Mouse (Mus musculus) stomach, embryonic 15.5 days (tissue): ENCODE results near the gene Rnf169. TPM values are rescaled to one million over a fixed set of nuclear protein-coding genes. Genes with fewer than 3 reads are reported as not detected.

Experiments used
- ATAC-seq: fragments of 200-750 bp; cut with Nextera tagmentation; 2 replicates; pipeline ENCODE4 v1.8.0; 2017; ENCODE audit warnings: low read depth, moderate number of reproducible peaks, moderate TSS enrichment; ENCODE audit not compliant: insufficient read depth, low FRiP score
- H3K27ac ChIP-seq: fragments of 300-500 bp; sonication (generic); 2 replicates; pipeline ENCODE4 v1.5.1; 2015; ENCODE audit warnings: mild to moderate bottlenecking, inconsistent platforms
- H3K27me3 ChIP-seq: fragments of 300-500 bp; sonication (generic); replicated peaks from 2 replicates; pipeline ENCODE4 v1.6.1; 2015; ENCODE audit warnings: inconsistent platforms
- H3K36me3 ChIP-seq: fragments of 300-500 bp; sonication (generic); 2 replicates; pipeline ENCODE4 v1.6.1; 2015; ENCODE audit warnings: inconsistent platforms
- H3K4me1 ChIP-seq: fragments of 300-500 bp; sonication (generic); 2 replicates; pipeline ENCODE4 v1.6.1; 2015; ENCODE audit warnings: inconsistent platforms
- H3K4me2 ChIP-seq: fragments of 300-500 bp; sonication (generic); 2 replicates; pipeline ENCODE4 v1.6.1; 2015; ENCODE audit warnings: mild to moderate bottlenecking, inconsistent platforms
- H3K4me3 ChIP-seq: fragments of 300-500 bp; sonication (generic); replicated peaks from 2 replicates; pipeline ENCODE4 v1.5.1; 2015; ENCODE audit warnings: inconsistent platforms
- H3K9ac ChIP-seq: fragments of 300-500 bp; sonication (generic); 2 replicates; pipeline ENCODE4 v1.6.1; 2015; ENCODE audit warnings: inconsistent platforms
- H3K9me3 ChIP-seq: fragments of 300-500 bp; sonication (generic); 2 replicates; pipeline ENCODE4 v1.6.1; 2016; ENCODE audit warnings: inconsistent platforms
- WGBS: fragments of 180-500 bp; shearing (Covaris S2); methylation state at CpG from one replicate; pipeline ENCODE4 v1.1.7; 2015; 5-methylcytosine and 5-hydroxymethylcytosine counted together
- polyA plus RNA-seq: library from polyadenylated mRNA; unstranded; fragments of >200 nt; fragmentation: Nextera tagmentation; extraction: Ambion mirVana; gene quantifications from 2 replicates; pipeline ENCODE4 v1.2.1, GENCODE M21; 2015

Gene Rnf169
- polyA plus RNA-seq, 1 experiment from 2014 or later: 4.8 TPM

DNA sequence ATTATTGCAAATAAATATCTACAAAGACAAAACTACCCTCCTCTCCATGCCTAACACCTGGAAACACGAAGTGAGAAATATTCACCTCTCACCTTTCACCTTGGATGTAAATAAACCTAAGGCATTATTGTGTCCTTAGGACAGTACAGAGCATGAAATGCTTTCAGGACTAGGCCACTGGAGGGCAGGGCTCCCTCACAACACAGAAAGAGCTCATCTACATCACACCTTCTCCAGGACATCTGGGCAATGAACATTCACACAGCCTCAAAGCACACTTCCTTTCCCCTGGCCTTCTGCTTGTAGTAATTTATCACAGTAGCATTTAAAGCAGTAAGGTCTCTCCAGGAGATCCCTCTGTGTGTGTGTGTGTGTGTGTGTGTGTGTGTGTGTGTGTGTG lies 44.5 kb downstream of the Rnf169 start:
- no peak overlapping the region for H3K4me3 ChIP-seq
- no peaks in the 10 kb centered on the region for H3K4me1 ChIP-seq
- H3K36me3 ChIP-seq: peaks cover 23% of the 10 kb centered on the region

DNA sequence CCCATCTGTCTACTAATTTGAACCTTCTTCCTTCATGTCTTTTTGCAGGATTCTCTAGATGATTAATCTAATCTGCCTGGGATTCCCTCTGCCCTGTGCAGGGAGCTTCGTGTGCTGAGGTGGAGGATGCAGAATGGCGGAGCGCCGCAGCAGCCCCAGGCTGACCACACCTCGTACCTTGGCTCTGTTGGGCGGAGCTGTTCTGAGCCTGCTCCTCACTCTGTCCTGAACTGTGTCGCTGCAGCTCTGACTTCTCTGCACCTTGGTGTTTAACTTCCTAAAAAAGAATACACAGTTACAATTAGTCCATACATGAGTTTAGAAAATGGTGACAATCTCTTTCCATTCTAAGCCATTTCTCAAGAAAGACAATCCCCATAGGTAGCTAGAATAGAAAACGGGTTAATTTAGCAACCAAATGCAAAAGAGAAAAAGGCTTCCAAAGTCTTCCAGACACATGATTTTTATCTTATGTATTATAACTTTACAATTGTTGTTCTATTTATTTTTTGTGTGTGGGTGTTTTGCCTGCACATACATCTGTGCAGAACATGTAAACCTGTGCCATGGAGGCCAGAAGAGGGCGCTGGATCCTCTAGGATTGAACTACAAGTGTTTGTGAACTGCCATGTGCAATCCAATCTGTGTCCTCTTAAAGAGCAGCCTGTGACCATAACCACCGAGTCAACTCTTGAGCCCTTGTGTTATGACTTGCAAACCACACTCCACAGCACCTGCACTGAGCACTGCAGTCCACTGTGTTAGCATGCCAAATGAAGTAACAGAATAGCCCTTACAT lies 53.1 kb downstream of the Rnf169 start:
- ATAC-seq: no peak
- 75% methylated on average over 10 of the region's 10 CpGs for WGBS

More for the DNA sequence above, 44.5 kb downstream of the Rnf169 start:
- Histone ChIP-seq H3K9ac (no peak overlapping the region), H3K27ac (no peak overlapping the region), H3K27me3 (no peaks in the 10 kb centered on the region), H3K9me3 (no peaks in the 10 kb centered on the region), H3K4me2 (no peak overlapping the region)
- 70% methylated on average over 1 of the region's 1 CpGs for WGBS
- no peak for ATAC-seq

DNA sequence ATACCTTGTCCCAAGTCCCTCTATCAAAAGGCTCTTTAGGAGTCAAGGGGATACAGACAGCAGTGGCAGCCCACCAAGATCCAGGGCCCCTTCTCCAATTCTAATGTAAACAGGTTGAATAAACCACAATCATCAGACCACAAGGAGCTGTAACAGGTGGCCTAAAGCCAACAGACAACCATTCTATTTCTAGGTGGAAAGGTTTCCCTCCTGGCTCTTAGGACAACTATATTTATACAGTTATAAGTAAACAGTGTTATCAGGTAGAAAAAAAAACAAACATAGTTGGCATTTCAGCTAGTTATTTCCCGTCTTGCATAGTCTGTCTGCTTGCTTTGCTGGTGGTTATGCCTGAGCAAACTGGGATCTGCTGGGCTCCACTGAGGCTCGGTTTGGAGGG lies 59.8 kb downstream of the Rnf169 start:
- Histone ChIP-seq H3K27ac (no peak overlapping the region), H3K4me1 (peaks cover 16% of the 10 kb centered on the region), H3K9ac (no peak overlapping the region), H3K27me3 (peaks cover 21% of the 10 kb centered on the region), H3K4me2 (no peak overlapping the region), H3K9me3 (no peaks in the 10 kb centered on the region), H3K4me3 (no peak overlapping the region), H3K36me3 (peaks cover 19% of the 10 kb centered on the region)
- ATAC-seq: no peak
- WGBS: 44% methylated on average over 2 of the region's 2 CpGs

More for the DNA sequence above, 53.1 kb downstream of the Rnf169 start:
- Histone ChIP-seq H3K4me2 (no peak overlapping the region), H3K9me3 (no peaks in the 10 kb centered on the region), H3K4me1 (no peaks in the 10 kb centered on the region), H3K36me3 (peaks cover 35% of the 10 kb centered on the region), H3K4me3 (no peak overlapping the region), H3K9ac (no peak overlapping the region), H3K27ac (no peak overlapping the region), H3K27me3 (no peaks in the 10 kb centered on the region)

DNA sequence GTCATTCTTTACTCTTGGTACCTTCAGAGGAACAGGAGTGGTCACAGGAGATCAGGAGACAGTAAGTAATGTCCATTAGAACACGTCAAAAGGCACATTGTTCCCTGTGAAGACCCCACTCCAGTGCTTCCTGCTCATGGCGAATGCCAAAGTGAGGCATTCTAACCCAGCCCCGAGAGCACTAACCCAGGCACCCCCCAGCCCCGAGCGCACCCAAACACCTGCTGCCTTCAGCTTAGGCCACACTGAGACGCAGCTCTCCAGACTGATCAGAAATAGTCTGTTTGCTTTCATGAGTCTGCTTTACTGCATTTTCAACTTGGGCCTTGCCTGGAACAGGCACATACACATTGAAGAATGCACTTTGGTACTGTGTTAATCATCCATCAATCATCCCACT lies 60.3 kb downstream of the Rnf169 start:
- Histone ChIP-seq H3K4me3 (no peak overlapping the region), H3K27ac (no peak overlapping the region), H3K9me3 (no peaks in the 10 kb centered on the region), H3K36me3 (peaks cover 16% of the 10 kb centered on the region), H3K4me1 (peaks cover 16% of the 10 kb centered on the region), H3K27me3 (peaks cover 21% of the 10 kb centered on the region), H3K4me2 (no peak overlapping the region), H3K9ac (no peak overlapping the region)
- 79% methylated on average over 6 of the region's 6 CpGs for WGBS
- no peak for ATAC-seq

DNA sequence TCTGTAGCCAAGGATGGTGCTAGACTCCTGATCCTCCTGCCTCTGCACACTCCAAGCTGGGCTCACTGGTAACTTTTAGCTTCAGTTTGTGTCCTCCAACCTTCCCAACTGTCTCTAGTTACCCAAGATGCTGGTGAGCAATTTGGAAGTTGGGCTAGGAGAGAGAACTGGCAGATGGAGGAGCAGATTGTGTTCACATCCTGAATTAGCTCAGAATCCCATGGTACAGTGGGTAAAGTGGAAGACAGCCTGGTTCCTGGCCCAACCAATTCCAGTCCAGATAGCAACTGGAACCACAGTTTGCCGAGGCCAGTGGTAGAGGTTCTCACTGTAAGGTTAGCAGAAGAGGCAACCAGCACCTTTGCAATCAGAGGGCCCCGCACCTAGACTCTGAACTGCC lies 61.1 kb downstream of the Rnf169 start:
- Histone ChIP-seq H3K36me3 (peaks cover 8% of the 10 kb centered on the region), H3K9ac (no peak overlapping the region), H3K27ac (no peak overlapping the region), H3K4me1 (peaks cover 16% of the 10 kb centered on the region), H3K9me3 (no peaks in the 10 kb centered on the region), H3K4me3 (no peak overlapping the region), H3K27me3 (peaks cover 21% of the 10 kb centered on the region), H3K4me2 (no peak overlapping the region)
- ATAC-seq: no peak
- WGBS: 82% methylated on average over 2 of the region's 2 CpGs

DNA sequence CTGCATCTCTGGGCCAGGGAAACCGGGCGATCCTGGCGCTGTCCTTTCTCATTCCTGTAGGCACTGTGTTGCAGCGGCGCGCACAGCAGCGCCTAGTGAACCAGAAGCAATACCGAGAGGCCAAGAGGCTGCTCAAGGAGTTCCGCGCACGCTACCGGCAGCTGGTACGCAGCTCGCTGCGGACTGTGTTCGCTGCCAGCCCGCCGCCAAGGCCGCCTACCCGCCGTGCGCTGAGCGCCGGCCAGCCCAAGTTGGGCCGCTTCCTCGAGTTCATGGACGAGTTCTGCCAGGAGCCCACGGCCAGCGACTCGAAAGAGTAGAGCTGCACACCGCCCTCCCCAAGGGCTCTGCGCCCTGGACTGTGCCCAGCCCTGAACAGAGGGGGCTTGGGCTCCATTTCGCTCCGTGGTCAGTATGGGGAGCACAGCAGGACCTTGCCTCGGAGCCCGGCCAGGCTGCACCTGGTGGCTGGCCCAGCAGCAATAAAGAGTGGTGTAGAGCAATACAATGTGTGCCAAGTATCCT lies 62.9 kb downstream of the Rnf169 start:
- Histone ChIP-seq H3K4me1 (peaks cover 16% of the 10 kb centered on the region), H3K36me3 (no peaks in the 10 kb centered on the region), H3K4me3 (peak overlapping the region; percentile 35), H3K27ac (no peak overlapping the region), H3K9me3 (no peaks in the 10 kb centered on the region), H3K27me3 (peaks cover 21% of the 10 kb centered on the region), H3K9ac (no peak overlapping the region), H3K4me2 (peak overlapping the region; percentile 87)
- WGBS: 3% methylated on average over 36 of the region's 36 CpGs
- peak; percentile 25; the same call in 1 of the 2 replicates for ATAC-seq

DNA sequence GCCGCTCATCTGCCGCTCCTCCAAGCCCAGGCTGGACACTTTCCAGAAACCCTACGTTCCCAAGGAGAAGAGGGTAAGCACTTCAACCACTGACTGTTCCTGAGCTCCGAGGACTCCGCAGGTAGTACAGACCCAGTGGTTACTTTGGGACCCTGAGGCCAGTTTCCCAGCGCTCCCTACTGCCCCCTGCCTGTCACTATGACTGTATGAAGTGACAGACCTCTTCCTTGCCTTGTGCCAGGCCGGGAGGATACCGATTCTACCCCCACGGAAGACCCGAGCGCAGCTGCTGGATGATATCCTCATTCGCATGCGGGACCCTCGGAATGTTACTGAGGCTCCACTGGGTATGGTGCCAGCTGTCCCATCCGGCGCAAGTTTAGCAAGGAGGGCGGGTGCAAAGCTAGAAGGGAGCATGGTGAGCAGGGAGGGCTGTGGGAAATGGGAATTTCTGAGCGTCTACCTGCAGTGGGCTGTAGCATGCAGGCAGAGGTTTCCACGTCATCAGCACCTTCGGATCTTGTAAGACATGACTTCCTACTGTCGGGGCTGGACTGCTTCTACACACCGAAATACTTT lies 63.4 kb downstream of the Rnf169 start:
- Histone ChIP-seq H3K4me2 (peak overlapping the region; percentile 87), H3K4me1 (peaks cover 16% of the 10 kb centered on the region), H3K36me3 (no peaks in the 10 kb centered on the region), H3K27me3 (peaks cover 21% of the 10 kb centered on the region), H3K27ac (no peak overlapping the region), H3K9ac (no peak overlapping the region), H3K9me3 (no peaks in the 10 kb centered on the region), H3K4me3 (peak overlapping the region; percentile 35)
- WGBS: 5% methylated on average over 22 of the region's 22 CpGs
- ATAC-seq: no peak; the same call in 1 of the 2 replicates

DNA sequence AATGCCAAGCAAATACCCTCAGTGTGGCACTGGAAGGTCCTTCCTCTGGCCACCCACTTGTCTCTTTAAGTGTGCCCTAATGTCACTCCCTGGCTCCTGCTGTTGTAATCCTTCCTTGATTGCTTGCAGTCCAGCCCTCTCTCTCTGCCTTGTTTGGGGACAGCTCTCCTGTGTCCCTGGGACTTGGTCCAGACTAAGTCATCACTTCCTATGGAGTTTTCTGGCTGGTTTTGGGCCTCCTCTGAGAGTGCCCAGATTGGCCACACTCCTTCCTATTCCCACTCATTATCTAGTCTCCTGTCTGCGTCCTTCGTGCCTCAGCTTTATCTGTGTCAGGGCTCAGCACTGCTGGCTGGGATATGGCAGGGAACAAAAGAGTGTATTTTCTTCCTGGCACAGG lies 64.7 kb downstream of the Rnf169 start:
- Histone ChIP-seq H3K9ac (no peak overlapping the region), H3K36me3 (no peaks in the 10 kb centered on the region), H3K9me3 (no peaks in the 10 kb centered on the region), H3K4me3 (no peak overlapping the region), H3K27me3 (peaks cover 21% of the 10 kb centered on the region), H3K27ac (no peak overlapping the region), H3K4me2 (no peak overlapping the region), H3K4me1 (peaks cover 16% of the 10 kb centered on the region)
- ATAC-seq: no peak
- WGBS: 85% methylated on average over 2 of the region's 2 CpGs

DNA sequence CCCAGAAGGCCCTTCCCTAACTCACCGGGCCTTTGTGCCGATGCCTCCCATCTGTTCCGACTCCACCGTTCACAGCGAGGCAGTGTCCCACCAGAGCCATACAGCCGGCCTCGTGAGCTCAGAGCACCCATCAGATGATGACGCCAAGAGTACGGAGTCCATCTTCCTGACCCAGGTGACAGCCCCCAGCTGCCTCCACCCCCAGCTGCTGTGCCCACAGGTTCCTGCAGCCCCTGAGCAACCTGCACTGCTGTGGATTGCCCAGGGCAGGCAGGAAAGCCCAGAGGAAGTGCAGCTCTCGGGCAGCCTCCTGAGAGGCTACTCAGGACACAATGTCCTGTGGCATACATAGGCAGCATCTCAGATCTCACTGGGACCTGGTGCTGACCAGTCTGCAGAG lies 65.9 kb downstream of the Rnf169 start:
- 74% methylated on average over 10 of the region's 10 CpGs for WGBS
- H3K4me2 ChIP-seq: no peak overlapping the region
- H3K36me3 ChIP-seq: no peaks in the 10 kb centered on the region
- ATAC-seq: no peak
- no peaks in the 10 kb centered on the region for H3K9me3 ChIP-seq
- H3K27me3 ChIP-seq: peaks cover 21% of the 10 kb centered on the region
- H3K4me3 ChIP-seq: no peak overlapping the region
- no peak overlapping the region for H3K27ac ChIP-seq
- H3K9ac ChIP-seq: no peak overlapping the region
- peaks cover 16% of the 10 kb centered on the region for H3K4me1 ChIP-seq

DNA sequence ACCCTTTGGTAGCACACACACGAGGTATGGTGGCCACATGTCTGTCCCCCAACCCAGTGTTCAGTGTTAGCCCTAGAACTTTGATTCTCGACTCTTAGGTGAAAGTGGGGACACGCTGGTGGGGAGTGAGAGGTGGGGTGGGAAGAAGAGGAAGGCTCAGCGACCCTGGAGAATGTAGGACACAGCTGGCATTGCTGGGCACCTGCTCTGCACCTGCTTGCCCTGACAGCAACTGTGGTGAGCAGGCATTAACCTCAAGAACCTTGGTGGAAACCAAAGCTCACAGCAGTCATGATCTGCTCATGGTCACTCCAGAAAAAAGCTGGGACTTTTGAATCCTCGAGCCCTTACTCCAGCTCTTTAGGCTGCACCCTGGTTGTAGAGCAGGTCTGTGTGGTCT lies 69.2 kb downstream of the Rnf169 start:
- no peak for ATAC-seq
- WGBS: 79% methylated on average over 5 of the region's 5 CpGs

DNA sequence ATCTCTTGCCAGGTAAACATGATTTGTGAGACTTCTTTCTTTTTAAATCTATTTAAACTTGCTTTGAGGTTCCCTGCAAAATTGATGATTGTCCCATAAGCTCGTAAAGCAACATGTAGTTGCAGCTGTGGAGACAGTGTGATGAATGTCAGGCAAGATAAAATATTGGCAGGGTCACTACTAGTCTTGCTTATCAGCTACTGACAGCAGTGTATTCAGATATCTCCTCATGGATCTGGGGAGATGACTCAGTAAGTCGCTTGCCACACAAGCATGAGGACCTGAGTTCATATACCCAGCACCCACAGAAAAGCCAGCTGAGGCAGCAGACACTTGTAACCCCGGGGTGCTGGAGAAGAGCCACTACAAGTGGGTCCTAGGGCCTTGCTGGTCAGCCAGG lies 72.8 kb downstream of the Rnf169 start:
- Histone ChIP-seq H3K9ac (no peak overlapping the region), H3K4me3 (no peak overlapping the region), H3K27ac (no peak overlapping the region), H3K36me3 (no peaks in the 10 kb centered on the region), H3K4me1 (no peaks in the 10 kb centered on the region), H3K4me2 (no peak overlapping the region), H3K27me3 (no peaks in the 10 kb centered on the region), H3K9me3 (no peaks in the 10 kb centered on the region)
- 52% methylated on average over 3 of the region's 3 CpGs for WGBS
- ATAC-seq: no peak

More for the DNA sequence above, 69.2 kb downstream of the Rnf169 start:
- no peak overlapping the region for H3K4me2 ChIP-seq
- no peaks in the 10 kb centered on the region for H3K36me3 ChIP-seq
- no peak overlapping the region for H3K4me3 ChIP-seq
- no peak overlapping the region for H3K27ac ChIP-seq
- H3K9ac ChIP-seq: no peak overlapping the region
- peaks cover 4% of the 10 kb centered on the region; the same call in 1 of the 2 replicates for H3K27me3 ChIP-seq
- no peaks in the 10 kb centered on the region for H3K9me3 ChIP-seq
- no peaks in the 10 kb centered on the region for H3K4me1 ChIP-seq

DNA sequence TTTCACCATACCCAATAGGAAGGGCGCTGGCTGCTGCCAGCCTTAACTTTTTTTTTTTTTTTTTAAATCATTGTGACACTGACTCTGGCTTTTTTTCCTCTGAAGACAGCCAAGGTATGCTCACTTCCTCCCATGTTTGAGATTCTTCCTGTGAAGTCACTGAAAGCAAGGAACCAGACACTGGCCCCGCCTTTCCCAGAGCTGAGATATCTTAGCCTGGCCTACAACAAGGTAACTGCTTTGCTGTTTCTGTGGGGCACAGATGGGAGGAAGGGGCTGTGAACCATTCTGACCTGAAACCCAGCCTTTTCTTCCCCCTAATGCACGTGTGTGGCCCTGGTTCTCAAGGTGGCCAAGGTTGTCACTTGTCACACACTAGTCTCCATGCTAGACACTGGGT lies 73.9 kb downstream of the Rnf169 start:
- 80% methylated on average over 3 of the region's 3 CpGs for WGBS

More for the DNA sequence above, 73.9 kb downstream of the Rnf169 start:
- no peaks in the 10 kb centered on the region for H3K36me3 ChIP-seq
- no peaks in the 10 kb centered on the region for H3K4me1 ChIP-seq
- no peak overlapping the region for H3K27ac ChIP-seq
- H3K9ac ChIP-seq: no peak overlapping the region
- no peak for ATAC-seq
- no peak overlapping the region for H3K4me3 ChIP-seq
- H3K9me3 ChIP-seq: no peaks in the 10 kb centered on the region
- H3K27me3 ChIP-seq: no peaks in the 10 kb centered on the region
- H3K4me2 ChIP-seq: no peak overlapping the region
